Mouse (Mus musculus): Measurements from ENCODE around the gene Igtp.

DNA sequence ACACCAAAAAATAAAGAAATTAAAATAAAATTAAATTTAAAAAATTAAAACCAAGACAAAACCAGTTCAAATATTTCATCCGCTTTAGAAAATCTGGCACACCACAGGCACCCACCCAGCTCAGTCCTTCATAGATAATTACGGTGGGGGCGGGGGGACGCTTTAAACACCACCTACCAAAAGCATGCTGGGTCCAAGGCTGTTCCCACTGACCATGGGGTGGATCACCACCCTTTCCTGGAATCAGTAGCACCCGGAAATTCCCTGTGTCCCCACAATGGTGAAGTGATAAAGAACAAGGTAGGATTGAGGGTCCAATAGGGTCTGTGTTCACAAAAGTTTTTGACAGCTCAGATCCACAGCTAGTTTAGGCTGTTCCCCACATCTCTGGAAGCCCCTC, 16.5 kb downstream of the Igtp start:
- TF ChIP-seq POLR2A (IDR thresholded peaks at IDR 0.05; ENCODE audit: low read depth, low read length) (no peak), CTCF (conservative IDR thresholded peaks at IDR 0.05; ENCODE audit: insufficient read depth, insufficient read length, low read depth, low read length) (no peak)
